Mouse (Mus musculus) cerebellum, adult 8-10 months (tissue): ENCODE data around the gene Lta.
"Not testable (repeated sequence)": the region's sequence is repeated elsewhere in the genome, so short reads cannot be mapped to it uniquely, and the experiment has no call there.

Experiments used
- DNase-seq: peaks from one replicate; pipeline ENCODE4 v3.0.0; 2022

Lta gene

GRCm38 (mm10) chr17:35239700-35240099, 34.5 kb upstream of the Lta start:
- DNase-seq, result no peak

GRCm38 (mm10) chr17:35237504-35237903, 32.4 kb upstream of the Lta start:
- DNase-seq, result no peak

GRCm38 (mm10) chr17:35236996-35237395, 31.8 kb upstream of the Lta start:
- DNase-seq, result no peak

DNA sequence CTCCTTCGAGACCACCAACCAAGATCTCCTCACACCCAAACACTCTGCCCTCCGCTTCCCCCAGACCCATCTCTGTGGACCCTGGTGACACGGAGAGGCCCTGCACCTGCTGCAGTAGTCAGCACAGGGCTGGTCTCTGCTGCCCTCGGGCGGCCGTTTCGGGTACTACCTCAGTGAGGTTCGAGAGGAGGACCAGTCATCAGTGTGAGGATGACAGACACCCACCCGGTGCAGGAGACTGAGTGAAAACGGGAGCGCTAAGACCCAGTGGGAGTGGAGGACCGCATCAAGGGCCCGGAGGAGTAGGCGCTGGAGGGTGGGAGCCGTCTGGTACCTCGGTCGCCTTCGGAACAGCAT, 31.2 kb upstream of the Lta start:
- peak; percentile 100 for DNase-seq

DNA sequence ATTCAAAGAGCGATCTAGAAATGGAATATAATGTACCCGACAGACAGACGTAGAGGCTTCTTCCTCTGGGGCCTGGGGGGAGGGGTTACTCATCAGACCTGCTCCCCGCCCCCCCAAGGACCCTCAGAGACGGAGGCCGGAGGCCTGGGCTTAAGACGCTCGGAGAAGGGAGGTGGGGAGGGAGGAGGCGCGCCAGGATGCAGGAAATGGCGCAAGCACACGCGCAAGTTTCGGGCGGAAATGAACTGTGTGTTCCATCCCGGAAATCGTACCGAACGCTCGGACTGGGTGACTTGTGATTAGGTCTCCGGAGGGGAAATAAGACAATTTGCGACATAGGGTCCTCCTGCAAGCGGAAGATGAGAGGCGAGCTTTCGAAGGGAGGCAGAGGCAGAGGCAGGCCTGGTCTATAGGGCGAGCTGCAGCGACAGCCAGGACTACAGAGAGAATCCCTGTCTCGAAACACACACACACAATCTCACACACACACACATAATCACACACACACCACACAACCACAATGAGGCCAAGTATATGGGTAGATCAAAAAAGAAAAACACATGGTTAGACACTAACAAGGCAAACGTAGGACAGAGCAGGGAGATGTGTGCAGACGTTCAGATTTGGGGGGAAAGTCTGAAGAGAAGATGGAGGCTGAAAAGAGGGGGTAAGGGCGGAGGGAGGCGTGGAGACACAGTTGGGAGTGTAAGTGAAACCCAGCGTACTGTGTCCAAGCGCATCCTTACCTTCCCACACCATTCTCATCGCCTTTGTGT, 30.7 kb upstream of the Lta start, which contains the start of gene Nfkbil1:
TSS of gene Nfkbil1 (minus strand) at position 179 of the 776 bp plus-strand sequence.
- peak; percentile 86 for DNase-seq

GRCm38 (mm10) chr17:35234903-35235302, 29.8 kb upstream of the Lta start:
- peak; percentile 54 for DNase-seq

- DNase-seq, result not testable (repeated sequence)
Observed at GRCm38 (mm10) chr17:35234090-35234489, 28.9 kb upstream of the Lta start.

GRCm38 (mm10) chr17:35233114-35233980, 28.2 kb upstream of the Lta start, which contains the start of gene Atp6v1g2:
TSS of gene Atp6v1g2 (plus strand) at chr17:35233660.
- DNase-seq, result no peak

DNA sequence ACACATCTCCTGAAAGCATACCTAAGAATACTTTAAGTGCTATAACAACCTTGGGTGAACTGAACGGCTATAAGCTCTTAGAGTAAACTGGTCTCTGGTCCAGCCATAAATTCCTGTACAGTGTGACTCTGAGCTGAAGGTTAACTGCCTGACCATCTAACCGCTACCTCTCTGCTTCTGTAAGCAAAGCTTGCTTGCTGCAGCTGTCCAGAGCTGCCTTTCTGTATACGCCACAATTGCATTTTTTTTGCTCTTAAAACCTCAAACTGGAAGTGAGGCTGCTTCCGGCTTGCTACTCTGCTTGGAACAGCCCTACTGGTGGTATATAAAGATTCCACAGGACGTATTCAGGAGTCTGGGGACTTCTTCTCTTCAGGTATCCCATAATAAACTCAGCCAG, 27.5 kb upstream of the Lta start:
- no peak for DNase-seq

- peak; percentile 82 for DNase-seq
Observed at GRCm38 (mm10) chr17:35232043-35232442, 26.9 kb upstream of the Lta start.

DNA sequence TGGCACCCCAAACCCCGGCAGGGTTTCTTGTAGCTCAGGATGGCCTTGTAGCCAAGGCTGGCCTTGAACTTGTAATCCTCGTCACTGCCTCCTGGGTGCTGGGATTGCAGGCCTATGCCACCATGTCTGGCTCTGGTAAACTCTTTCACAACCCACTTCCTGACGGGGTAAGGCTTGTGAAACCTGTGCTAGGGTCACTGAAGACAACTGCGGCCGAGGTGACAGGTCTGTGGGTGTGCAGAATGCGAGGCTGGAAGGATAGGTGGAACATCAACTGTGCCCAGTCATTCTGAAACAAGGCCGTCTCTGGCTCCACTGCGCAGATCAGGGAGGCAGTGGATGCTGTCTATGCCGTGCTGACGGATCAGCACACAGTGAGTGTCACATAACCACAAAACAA, 25.9 kb upstream of the Lta start:
- no peak for DNase-seq

GRCm38 (mm10) chr17:35226561-35227046, 21.5 kb upstream of the Lta start:
- DNase-seq, result no peak

GRCm38 (mm10) chr17:35225456-35225855, 20.3 kb upstream of the Lta start:
- no peak for DNase-seq

GRCm38 (mm10) chr17:35224641-35225040, 19.5 kb upstream of the Lta start:
- no peak for DNase-seq

GRCm38 (mm10) chr17:35222299-35222698, 17.1 kb upstream of the Lta start:
- DNase-seq, result no peak

GRCm38 (mm10) chr17:35220156-35220952, 15.2 kb upstream of the Lta start, which contains the start of gene Gm16181:
TSS of gene Gm16181 (plus strand) at chr17:35220834.
- DNase-seq, result no peak

DNA sequence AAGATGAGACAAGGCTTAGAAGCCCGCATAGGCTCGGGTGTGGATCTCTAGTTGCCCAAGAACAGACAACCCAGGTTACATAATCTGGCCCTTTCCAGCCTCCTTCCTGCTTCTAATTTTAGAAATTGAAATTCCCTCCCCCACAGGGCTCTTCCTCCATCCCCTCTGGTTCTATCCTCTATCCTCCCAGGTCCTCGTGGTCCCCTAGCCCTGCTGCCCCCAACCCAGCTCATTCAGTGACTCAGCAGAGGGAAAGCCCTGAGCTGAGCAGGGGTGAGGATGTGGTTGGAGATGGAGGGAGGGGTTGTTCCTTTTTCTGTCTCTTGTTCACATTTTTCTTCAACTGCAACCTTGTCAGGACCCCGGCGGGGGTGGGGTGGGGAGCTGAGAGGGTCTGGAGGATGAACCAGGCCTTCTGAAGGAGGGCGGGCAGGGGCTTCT, 14.5 kb upstream of the Lta start:
- no peak for DNase-seq

DNA sequence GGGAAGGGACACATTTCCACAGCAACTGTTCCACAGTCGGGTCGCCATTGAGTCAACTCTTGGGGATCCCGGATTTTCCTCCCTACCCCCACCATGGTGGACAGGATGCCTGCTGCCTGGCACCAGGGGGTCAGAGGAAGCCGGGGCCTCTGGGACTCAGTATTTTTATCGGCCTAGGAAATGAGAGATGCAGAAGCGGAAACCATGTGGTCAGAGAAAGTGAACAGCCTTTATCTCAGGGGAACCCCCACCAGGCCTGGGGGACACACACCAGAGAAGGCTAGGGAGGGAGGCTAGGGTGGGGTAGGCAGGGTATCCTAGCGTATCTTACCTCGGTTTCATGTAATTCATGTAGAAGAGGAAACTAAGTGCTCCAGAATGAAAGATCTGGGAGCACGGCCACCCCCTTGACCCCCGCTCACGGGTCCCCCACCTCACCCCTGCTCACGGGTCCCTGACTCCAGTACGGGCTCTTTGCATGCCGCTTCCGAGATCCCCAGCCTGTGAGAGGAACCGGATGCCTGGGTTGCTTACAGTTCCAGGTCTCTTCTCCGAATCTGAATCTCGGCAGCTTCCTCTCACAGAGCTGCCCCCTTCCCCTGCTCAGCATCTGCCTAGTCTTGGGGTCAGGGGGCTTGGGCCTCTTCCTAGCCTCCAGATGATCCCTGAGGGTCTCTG, 13.5 kb upstream of the Lta start:
- no peak for DNase-seq

GRCm38 (mm10) chr17:35213071-35213470, 7.9 kb upstream of the Lta start:
- no peak for DNase-seq

DNA sequence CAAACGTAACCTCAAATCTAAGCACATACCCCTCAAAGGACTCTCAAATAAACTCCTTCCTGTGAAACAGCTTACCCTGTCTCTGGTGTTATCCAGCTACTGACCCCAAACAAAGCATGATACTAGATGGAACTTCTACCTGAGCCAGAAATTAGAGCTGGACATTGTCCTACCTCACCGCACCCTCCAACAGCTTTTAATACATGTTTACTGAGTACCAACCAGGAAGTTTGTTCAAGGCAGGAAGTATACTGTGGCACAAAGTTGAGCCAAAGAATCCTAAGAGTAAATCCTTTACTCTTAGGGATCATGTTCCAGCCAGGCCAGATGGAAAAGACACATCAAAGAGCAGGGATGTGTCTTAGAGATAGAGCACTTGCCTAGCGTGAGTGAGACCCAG, 5.4 kb upstream of the Lta start:
- DNase-seq, result no peak

- no peak for DNase-seq
Observed at GRCm38 (mm10) chr17:35209785-35210535, 4.8 kb upstream of the Lta start.
